8 mouse cellular contexts compared by ENCODE assay signal in the genomic region with DNA sequence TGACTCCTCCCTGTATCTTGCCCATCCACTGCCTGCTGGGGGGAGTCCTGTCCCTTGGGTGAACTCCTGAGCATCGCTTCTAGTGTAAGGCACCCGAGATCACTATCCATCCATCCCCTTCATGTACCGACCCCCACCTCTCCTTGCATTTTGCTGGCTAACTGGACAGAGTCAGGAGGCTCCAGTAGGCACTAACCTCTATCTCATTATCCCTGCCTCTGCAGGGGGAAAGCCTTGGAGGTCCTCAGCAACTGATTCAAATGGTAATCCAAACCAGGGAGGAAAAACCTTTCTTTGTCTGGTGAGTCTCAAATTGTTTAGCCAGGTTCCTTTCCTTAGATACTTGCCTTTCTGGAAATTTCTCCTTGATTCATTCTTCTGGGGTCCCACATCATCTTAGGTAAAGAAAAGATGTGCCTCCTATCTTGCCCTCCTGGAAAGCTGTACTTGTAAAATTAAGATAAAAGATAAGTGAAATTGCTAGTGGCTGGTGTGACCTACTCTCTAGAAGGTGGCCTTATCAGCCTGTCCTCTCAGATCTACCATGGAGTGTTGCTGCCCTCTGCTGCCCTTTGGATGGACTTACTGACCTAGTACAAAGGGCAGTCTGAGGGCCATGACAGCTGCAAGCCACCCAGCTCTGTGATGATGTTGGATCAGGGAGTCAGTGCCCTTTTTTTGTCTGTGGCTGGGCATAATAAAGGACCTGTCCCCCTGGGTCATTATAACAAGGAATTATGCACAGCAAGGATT. TPM values are rescaled to one million over a fixed set of nuclear protein-coding genes. Genes with fewer than 3 reads are reported as not detected.
A peak's percentile ranks its signal among the peaks of the same experiment; 100 is the strongest.
DNase-seq lines count a peak whose midpoint lies in the region; ATAC-seq and TF ChIP-seq lines count a peak whose summit lies in the region.

No protein-coding gene starts in this region.

- no peak overlapping the region for H3K9ac ChIP-seq in heart, embryonic 11.5 days (ENCODE audit: low read depth, low read length)
- no peak overlapping the region for H3K9ac ChIP-seq in intestine, embryonic 14.5 days (ENCODE audit: low read length)
- H3K9ac ChIP-seq in midbrain, embryonic 16.5 days (ENCODE audit: low read depth, low read length): no peak overlapping the region

- no peak overlapping the region for H3K27ac ChIP-seq in heart, embryonic 11.5 days (ENCODE audit: low read depth, low read length)
- H3K27ac ChIP-seq in gastrocnemius, adult 2 months: no peak overlapping the region
- no peak overlapping the region for H3K27ac ChIP-seq in intestine, embryonic 14.5 days (ENCODE audit: low read depth)
- no peak overlapping the region for H3K27ac ChIP-seq in midbrain, embryonic 16.5 days (ENCODE audit: low read length)

- intact Hi-C loops in gastrocnemius, adult 2 months (cut with DNase I): loop anchor here (1.0 to 2.0 kb wide), 4 partner anchors 111 to 326 kb away; no protein-coding TSS in a partner anchor
- intact Hi-C loops in left cerebral cortex, postnatal 4 days (cut with DNase I): loop anchor here (5.0 to 10.0 kb wide), 3 partner anchors 132 to 1058 kb away; no protein-coding TSS in a partner anchor

- no peak for ATAC-seq in heart, embryonic 11.5 days (replicated peaks; ENCODE audit: insufficient number of reproducible peaks, low FRiP score, low TSS enrichment)
- no peak for ATAC-seq in intestine, embryonic 14.5 days (replicated peaks; ENCODE audit: low FRiP score, low TSS enrichment, low read depth)
- peak; percentile 81 for ATAC-seq in midbrain, embryonic 16.5 days

- no peak overlapping the region for H3K4me2 ChIP-seq in heart, embryonic 11.5 days
- no peak overlapping the region for H3K4me2 ChIP-seq in intestine, embryonic 14.5 days (ENCODE audit: low read length)
- H3K4me2 ChIP-seq in midbrain, embryonic 16.5 days (ENCODE audit: low read length): no peak overlapping the region

- H3K9me3 ChIP-seq in heart, embryonic 11.5 days (replicated peaks; ENCODE audit: control insufficient read depth, low read length): no peaks in the 10 kb centered on the region
- no peaks in the 10 kb centered on the region for H3K9me3 ChIP-seq in intestine, embryonic 14.5 days (ENCODE audit: control insufficient read depth, low read length)
- peaks cover 5% of the 10 kb centered on the region; the same call in 1 of the 2 replicates for H3K9me3 ChIP-seq in midbrain, embryonic 16.5 days (replicated peaks; ENCODE audit: control insufficient read depth, low read length, poor library complexity, severe bottlenecking)

- no peak overlapping the region for H3K4me3 ChIP-seq in heart, embryonic 11.5 days (ENCODE audit: low read depth, low read length)
- H3K4me3 ChIP-seq in gastrocnemius, adult 2 months: no peak overlapping the region
- H3K4me3 ChIP-seq in intestine, embryonic 14.5 days (ENCODE audit: low read depth, low read length): no peak overlapping the region
- no peak overlapping the region for H3K4me3 ChIP-seq in midbrain, embryonic 16.5 days (ENCODE audit: low read depth, low read length)

- WGBS in heart, embryonic 11.5 days (ENCODE audit: insufficient replicate concordance): 63% methylated on average over 3 of the region's 3 CpGs
- WGBS in intestine, embryonic 14.5 days: 65% methylated on average over 3 of the region's 3 CpGs
- 27% methylated on average over 3 of the region's 3 CpGs for WGBS in midbrain, embryonic 16.5 days

- H3K36me3 ChIP-seq in heart, embryonic 11.5 days (ENCODE audit: control insufficient read depth, insufficient read depth, low read length): no peaks in the 10 kb centered on the region
- H3K36me3 ChIP-seq in intestine, embryonic 14.5 days (ENCODE audit: control insufficient read depth, insufficient read depth, low read length): no peaks in the 10 kb centered on the region
- no peaks in the 10 kb centered on the region for H3K36me3 ChIP-seq in midbrain, embryonic 16.5 days (ENCODE audit: control insufficient read depth, insufficient read depth, low read length)

- TF ChIP-seq CTCF in gastrocnemius, adult 2 months (IDR thresholded peaks at IDR 0.05): peak; percentile 84

- no peaks in the 10 kb centered on the region; the same call in 1 of the 2 replicates for H3K4me1 ChIP-seq in heart, embryonic 11.5 days (ENCODE audit: control insufficient read depth, insufficient read depth, low read length)
- H3K4me1 ChIP-seq in intestine, embryonic 14.5 days (replicated peaks; ENCODE audit: control insufficient read depth, insufficient read depth, low read length): no peaks in the 10 kb centered on the region
- no peaks in the 10 kb centered on the region for H3K4me1 ChIP-seq in midbrain, embryonic 16.5 days (ENCODE audit: control insufficient read depth, insufficient read depth, low read length)

- H3K27me3 ChIP-seq in heart, embryonic 11.5 days (ENCODE audit: control insufficient read depth, insufficient read depth, low read length): peaks cover 4% of the 10 kb centered on the region; the same call in 1 of the 2 replicates
- no peaks in the 10 kb centered on the region for H3K27me3 ChIP-seq in intestine, embryonic 14.5 days (replicated peaks; ENCODE audit: control insufficient read depth, insufficient read depth, low read length)
- H3K27me3 ChIP-seq in midbrain, embryonic 16.5 days (ENCODE audit: control insufficient read depth, insufficient read depth, low read depth, low read length): no peaks in the 10 kb centered on the region

- DNase-seq in heart, adult 18-20 months: peak; percentile 82 to 89
- peak; percentile 78 for DNase-seq in cerebellum, adult 11 months
- DNase-seq in gastrocnemius, adult 2 months: peak; percentile 87
- DNase-seq in intestine, embryonic 14.5 days (ENCODE audit: low spot score): peak; percentile 65
- DNase-seq in left cerebral cortex, postnatal 4 days: peak; percentile 85
- peak; percentile 57 to 75 for DNase-seq in spleen, postnatal 4 days (ENCODE audit: low spot score in 2 of 2)

RNA-seq across cellular contexts. Expression of a gene that starts 7.3 kb away (rescaled TPM):
- total RNA-seq in heart, adult 18-20 months (2021): not detected
- polyA plus RNA-seq in heart, embryonic 11.5 days (2014; fragmentation: Nextera tagmentation; extraction: Ambion mirVana): not detected in 2 replicates
- total RNA-seq in gastrocnemius, adult 2 months (2021): not detected
- polyA plus RNA-seq in intestine, embryonic 14.5 days (2014; fragmentation: Nextera tagmentation; extraction: Ambion mirVana): 0.31 TPM in 1 of 2 replicates, not detected in the other
- not detected for total RNA-seq in left cerebral cortex, postnatal 4 days (2021)
- not detected in 2 replicates for polyA plus RNA-seq in midbrain, embryonic 16.5 days (2015; fragmentation: Nextera tagmentation; extraction: Ambion mirVana)

RNA-seq across cellular contexts. Expression of a gene that starts 10.3 kb away (rescaled TPM):
- total RNA-seq in heart, adult 18-20 months (2021): not detected
- not detected in 2 replicates for polyA plus RNA-seq in heart, embryonic 11.5 days (2014; fragmentation: Nextera tagmentation; extraction: Ambion mirVana)
- total RNA-seq in gastrocnemius, adult 2 months (2021): not detected
- not detected in 2 replicates for polyA plus RNA-seq in intestine, embryonic 14.5 days (2014; fragmentation: Nextera tagmentation; extraction: Ambion mirVana)
- not detected for total RNA-seq in left cerebral cortex, postnatal 4 days (2021)
- polyA plus RNA-seq in midbrain, embryonic 16.5 days (2015; fragmentation: Nextera tagmentation; extraction: Ambion mirVana): not detected in 2 replicates

RNA-seq across cellular contexts. Expression of a gene that starts 46.8 kb away (rescaled TPM):
- 10 to 100 TPM; 11.1 to 14.8 TPM for total RNA-seq in heart, adult 18-20 months (2021)
- polyA plus RNA-seq in heart, embryonic 11.5 days (2014; fragmentation: Nextera tagmentation; extraction: Ambion mirVana): 1.3 and 1.5 TPM in 2 replicates
- total RNA-seq in gastrocnemius, adult 2 months (2021): 10 to 100 TPM; 21.9 to 23.1 TPM
- 1.9 and 2.6 TPM in 2 replicates for polyA plus RNA-seq in intestine, embryonic 14.5 days (2014; fragmentation: Nextera tagmentation; extraction: Ambion mirVana)
- 10 to 100 TPM; 89.8 to 95.8 TPM for total RNA-seq in left cerebral cortex, postnatal 4 days (2021)
- polyA plus RNA-seq in midbrain, embryonic 16.5 days (2015; fragmentation: Nextera tagmentation; extraction: Ambion mirVana): 46.2 and 47.0 TPM in 2 replicates
